Mouse (Mus musculus) midbrain, embryonic 13.5 days (tissue): Measurements from ENCODE around the gene Oaz3. TPM values are rescaled to one million over a fixed set of nuclear protein-coding genes. Genes with fewer than 3 reads are reported as not detected.
A peak's percentile ranks its signal among the peaks of the same experiment; 100 is the strongest.

Experiments
- ATAC-seq: fragments of 200-750 bp; cut with Nextera tagmentation; 2 replicates; pipeline ENCODE4 v1.8.0; 2017; ENCODE audit warnings: mild to moderate bottlenecking, moderate TSS enrichment, moderate library complexity
- H3K27ac ChIP-seq: fragments of 300-500 bp; sonication (generic); 2 replicates; pipeline ENCODE4 v1.5.1; 2015; ENCODE audit warnings: inconsistent platforms, mild to moderate bottlenecking, moderate library complexity
- H3K27me3 ChIP-seq: fragments of 300-500 bp; sonication (generic); 2 replicates; pipeline ENCODE4 v1.6.1; 2015; ENCODE audit warnings: mild to moderate bottlenecking, inconsistent platforms
- H3K36me3 ChIP-seq: fragments of 300-500 bp; sonication (generic); 2 replicates; pipeline ENCODE4 v1.6.1; 2015; ENCODE audit warnings: mild to moderate bottlenecking, inconsistent platforms
- H3K4me1 ChIP-seq: fragments of 300-500 bp; sonication (generic); replicated peaks from 2 replicates; pipeline ENCODE4 v1.6.1; 2015; ENCODE audit warnings: inconsistent platforms
- H3K4me2 ChIP-seq: fragments of 300-500 bp; sonication (generic); replicated peaks from 2 replicates; pipeline ENCODE4 v1.6.1; 2015; ENCODE audit warnings: moderate library complexity, mild to moderate bottlenecking, inconsistent platforms
- H3K4me3 ChIP-seq: fragments of 300-500 bp; sonication (generic); replicated peaks from 2 replicates; pipeline ENCODE4 v1.5.1; 2015; ENCODE audit warnings: mild to moderate bottlenecking, inconsistent platforms
- H3K9ac ChIP-seq: fragments of 300-500 bp; sonication (generic); replicated peaks from 2 replicates; pipeline ENCODE4 v1.6.1; 2015; ENCODE audit warnings: mild to moderate bottlenecking, inconsistent platforms
- H3K9me3 ChIP-seq: fragments of 300-500 bp; sonication (generic); 2 replicates; pipeline ENCODE4 v1.6.1; 2016; ENCODE audit warnings: mild to moderate bottlenecking, inconsistent platforms
- WGBS: fragments of 180-500 bp; shearing (Covaris S2); methylation state at CpG from one replicate; pipeline ENCODE4 v1.1.7; 2015; 5-methylcytosine and 5-hydroxymethylcytosine counted together
- polyA plus RNA-seq: library from polyadenylated mRNA; unstranded; fragments of >200 nt; fragmentation: Nextera tagmentation; extraction: Ambion mirVana; gene quantifications from 2 replicates; pipeline ENCODE4 v1.2.1, GENCODE M21; 2015

The Oaz3 gene
- polyA plus RNA-seq, 1 experiment from 2014 or later = 1.2 TPM

GRCm38 (mm10) chr3:94476301-94477035, 32.8 kb upstream of the Oaz3 start:
- Histone ChIP-seq H3K9ac (no peak overlapping the region), H3K4me3 (no peak overlapping the region), H3K9me3 (no peaks in the 10 kb centered on the region), H3K36me3 (peaks cover 11% of the 10 kb centered on the region), H3K27ac (peak overlapping the region; percentile 95), H3K4me1 (peaks cover 68% of the 10 kb centered on the region), H3K27me3 (no peaks in the 10 kb centered on the region), H3K4me2 (peak overlapping the region; percentile 98; the same call in 1 of the 2 replicates)
- no peak for ATAC-seq
- WGBS = 42% methylated on average over 8 of the region's 8 CpGs

GRCm38 (mm10) chr3:94473567-94474232, 30.0 kb upstream of the Oaz3 start:
- no peaks in the 10 kb centered on the region for H3K9me3 ChIP-seq
- peaks cover 46% of the 10 kb centered on the region for H3K4me1 ChIP-seq
- no peak for ATAC-seq
- no peaks in the 10 kb centered on the region for H3K27me3 ChIP-seq
- H3K36me3 ChIP-seq = no peaks in the 10 kb centered on the region
- H3K4me3 ChIP-seq = no peak overlapping the region
- no peak overlapping the region; the same call in 1 of the 2 replicates for H3K27ac ChIP-seq
- H3K4me2 ChIP-seq = no peak overlapping the region
- 79% methylated on average over 5 of the region's 5 CpGs for WGBS
- H3K9ac ChIP-seq = no peak overlapping the region

- Histone ChIP-seq H3K27ac (peak overlapping the region; percentile 61), H3K9ac (no peak overlapping the region; the same call in 1 of the 2 replicates), H3K9me3 (no peaks in the 10 kb centered on the region), H3K27me3 (no peaks in the 10 kb centered on the region), H3K4me2 (peak overlapping the region; percentile 51), H3K4me3 (peak overlapping the region; percentile 33), H3K36me3 (no peaks in the 10 kb centered on the region), H3K4me1 (peaks cover 45% of the 10 kb centered on the region)
- ATAC-seq = no peak
- WGBS = 52% methylated on average over 10 of the region's 10 CpGs
Observed at GRCm38 (mm10) chr3:94473115-94473505, 29.4 kb upstream of the Oaz3 start.

GRCm38 (mm10) chr3:94472447-94473114, 28.9 kb upstream of the Oaz3 start:
- H3K4me1 ChIP-seq = peaks cover 45% of the 10 kb centered on the region
- 10% methylated on average over 28 of the region's 28 CpGs for WGBS
- H3K27me3 ChIP-seq = no peaks in the 10 kb centered on the region
- peak overlapping the region; percentile 4 for H3K9ac ChIP-seq
- no peaks in the 10 kb centered on the region for H3K36me3 ChIP-seq
- ATAC-seq = peak; percentile 79
- H3K9me3 ChIP-seq = no peaks in the 10 kb centered on the region
- H3K27ac ChIP-seq = peak overlapping the region; percentile 61
- peak overlapping the region; percentile 33 for H3K4me3 ChIP-seq
- peak overlapping the region; percentile 51 for H3K4me2 ChIP-seq

GRCm38 (mm10) chr3:94468931-94469330, 25.2 kb upstream of the Oaz3 start:
- Histone ChIP-seq H3K27me3 (no peaks in the 10 kb centered on the region), H3K36me3 (no peaks in the 10 kb centered on the region), H3K27ac (no peak overlapping the region), H3K4me3 (no peak overlapping the region), H3K4me2 (no peak overlapping the region), H3K9me3 (no peaks in the 10 kb centered on the region), H3K9ac (no peak overlapping the region), H3K4me1 (peaks cover 46% of the 10 kb centered on the region)
- ATAC-seq = no peak
- WGBS = 62% methylated on average over 3 of the region's 3 CpGs

- no peak overlapping the region for H3K4me3 ChIP-seq
- ATAC-seq = peak; percentile 62
Observed at GRCm38 (mm10) chr3:94465632-94466430, 22.1 kb upstream of the Oaz3 start.

GRCm38 (mm10) chr3:94463926-94464578, 20.3 kb upstream of the Oaz3 start:
- peak overlapping the region; percentile 90 for H3K27ac ChIP-seq
- peak overlapping the region; percentile 14 for H3K4me2 ChIP-seq
- H3K4me1 ChIP-seq = peaks cover 34% of the 10 kb centered on the region
- ATAC-seq = peak; percentile 83
- H3K27me3 ChIP-seq = no peaks in the 10 kb centered on the region
- WGBS = 36% methylated on average over 11 of the region's 11 CpGs
- H3K9me3 ChIP-seq = no peaks in the 10 kb centered on the region
- no peak overlapping the region for H3K4me3 ChIP-seq
- H3K9ac ChIP-seq = 0 out of 2 replicates have a peak overlapping the region, but pooled peaks have one; percentile 23
- H3K36me3 ChIP-seq = no peaks in the 10 kb centered on the region

More at GRCm38 (mm10) chr3:94465632-94466430, 22.1 kb upstream of the Oaz3 start:
- H3K4me1 ChIP-seq = peaks cover 36% of the 10 kb centered on the region
- no peaks in the 10 kb centered on the region for H3K36me3 ChIP-seq
- H3K9me3 ChIP-seq = no peaks in the 10 kb centered on the region
- H3K4me2 ChIP-seq = no peak overlapping the region
- peak overlapping the region; percentile 49; the same call in 1 of the 2 replicates for H3K9ac ChIP-seq
- H3K27me3 ChIP-seq = no peaks in the 10 kb centered on the region
- peak overlapping the region; percentile 90 for H3K27ac ChIP-seq
- WGBS = 40% methylated on average over 13 of the region's 13 CpGs

- ATAC-seq = no peak
- no peak overlapping the region for H3K4me3 ChIP-seq
- H3K27ac ChIP-seq = no peak overlapping the region
- no peaks in the 10 kb centered on the region for H3K9me3 ChIP-seq
- H3K4me1 ChIP-seq = peaks cover 21% of the 10 kb centered on the region
- H3K36me3 ChIP-seq = no peaks in the 10 kb centered on the region
- 96% methylated on average over 2 of the region's 2 CpGs for WGBS
- H3K27me3 ChIP-seq = peaks cover 9% of the 10 kb centered on the region
- H3K4me2 ChIP-seq = no peak overlapping the region
- no peak overlapping the region for H3K9ac ChIP-seq
Observed at GRCm38 (mm10) chr3:94459834-94460233, 16.1 kb upstream of the Oaz3 start.

- WGBS = 75% methylated on average over 3 of the region's 3 CpGs
- peak overlapping the region; percentile 50; the same call in 1 of the 2 replicates for H3K4me2 ChIP-seq
- peak overlapping the region; percentile 41; the same call in 1 of the 2 replicates for H3K4me3 ChIP-seq
- no peaks in the 10 kb centered on the region for H3K9me3 ChIP-seq
- H3K36me3 ChIP-seq = no peaks in the 10 kb centered on the region
- peak overlapping the region; percentile 53; the same call in 1 of the 2 replicates for H3K9ac ChIP-seq
- 0 out of 2 replicates have a peak, but pooled peaks cover 4% of the 10 kb centered on the region for H3K4me1 ChIP-seq
- peak; percentile 40; the same call in 1 of the 2 replicates for ATAC-seq
- H3K27ac ChIP-seq = no peak overlapping the region
- H3K27me3 ChIP-seq = peaks cover 9% of the 10 kb centered on the region
Observed at GRCm38 (mm10) chr3:94457055-94457454, 13.3 kb upstream of the Oaz3 start.

- peaks cover 9% of the 10 kb centered on the region for H3K27me3 ChIP-seq
- no peak overlapping the region for H3K27ac ChIP-seq
- WGBS = 3% methylated on average over 12 of the region's 12 CpGs
- H3K9me3 ChIP-seq = no peaks in the 10 kb centered on the region
- H3K36me3 ChIP-seq = no peaks in the 10 kb centered on the region
- peak overlapping the region; percentile 53 for H3K9ac ChIP-seq
- H3K4me1 ChIP-seq = 0 out of 2 replicates have a peak, but pooled peaks cover 4% of the 10 kb centered on the region
- ATAC-seq = peak; percentile 93
- H3K4me3 ChIP-seq = peak overlapping the region; percentile 41
- peak overlapping the region; percentile 50 for H3K4me2 ChIP-seq
Observed at GRCm38 (mm10) chr3:94456529-94457000, 12.8 kb upstream of the Oaz3 start.

GRCm38 (mm10) chr3:94449377-94449776, 5.7 kb upstream of the Oaz3 start:
- peaks cover 46% of the 10 kb centered on the region for H3K36me3 ChIP-seq
- H3K4me3 ChIP-seq = no peak overlapping the region
- no peak overlapping the region for H3K9ac ChIP-seq
- no peak overlapping the region for H3K27ac ChIP-seq
- peaks cover 3% of the 10 kb centered on the region for H3K4me1 ChIP-seq
- H3K9me3 ChIP-seq = no peaks in the 10 kb centered on the region
- no peak overlapping the region for H3K4me2 ChIP-seq
- 96% methylated on average over 2 of the region's 2 CpGs for WGBS
- no peak for ATAC-seq
- H3K27me3 ChIP-seq = no peaks in the 10 kb centered on the region
